Mouse (Mus musculus): ENCODE data around the gene Ruvbl1. TPM values are rescaled to one million over a fixed set of nuclear protein-coding genes. Genes with fewer than 3 reads are reported as not detected.
A peak's percentile ranks its signal among the peaks of the same experiment; 100 is the strongest.

Gene Ruvbl1
- polyA plus RNA-seq, 1 experiment from 2014 or later: 37.0 TPM

DNA sequence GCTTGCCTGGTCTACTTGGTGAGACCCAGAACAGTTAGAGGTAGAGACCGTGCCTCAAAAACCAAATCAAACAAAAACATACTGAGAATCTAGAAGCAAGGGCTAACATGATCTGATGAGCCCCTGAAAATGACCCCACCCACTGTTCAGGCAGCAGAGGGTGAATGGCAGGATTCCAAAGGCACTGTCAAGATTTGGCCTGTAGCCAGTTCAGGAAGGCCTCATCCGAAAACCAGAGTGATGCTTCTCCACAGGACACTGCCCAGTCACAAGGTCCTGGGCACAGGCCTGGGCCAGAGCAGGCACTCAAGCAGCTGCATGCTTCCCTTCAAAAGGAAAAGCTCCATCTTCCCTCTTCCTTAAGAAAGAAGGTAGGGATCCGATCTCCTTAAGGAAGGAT is 21.8 kb upstream of the Ruvbl1 start:
- Histone ChIP-seq H3K4me2 (ENCODE audit: low read depth, low read length) (no peak overlapping the region; the same call in 1 of the 2 replicates), H3K9me3 (ENCODE audit: low read length) (no peaks in the 10 kb centered on the region), H3K4me1 (ENCODE audit: insufficient read depth) (peaks cover 16% of the 10 kb centered on the region), H3K27me3 (ENCODE audit: insufficient read depth, low read length) (no peaks in the 10 kb centered on the region), H3K9ac (replicated peaks) (0 out of 2 replicates have a peak overlapping the region, but pooled peaks have one; percentile 21), H3K36me3 (replicated peaks; ENCODE audit: insufficient read depth, low read length) (no peaks in the 10 kb centered on the region), H3K4me3 (ENCODE audit: low read depth, low read length) (no peak overlapping the region), H3K27ac (ENCODE audit: low read depth) (peak overlapping the region; percentile 78)
- DNase-seq: peak; percentile 26
- 55% methylated on average over 3 of the region's 3 CpGs for WGBS (ENCODE audit: insufficient replicate concordance)
- ATAC-seq: no peak
- no peak for TF ChIP-seq EP300 (IDR thresholded peaks at IDR 0.05; ENCODE audit: low read depth)
- no peak for TF ChIP-seq CTCF (IDR thresholded peaks at IDR 0.05; ENCODE audit: low read depth)

DNA sequence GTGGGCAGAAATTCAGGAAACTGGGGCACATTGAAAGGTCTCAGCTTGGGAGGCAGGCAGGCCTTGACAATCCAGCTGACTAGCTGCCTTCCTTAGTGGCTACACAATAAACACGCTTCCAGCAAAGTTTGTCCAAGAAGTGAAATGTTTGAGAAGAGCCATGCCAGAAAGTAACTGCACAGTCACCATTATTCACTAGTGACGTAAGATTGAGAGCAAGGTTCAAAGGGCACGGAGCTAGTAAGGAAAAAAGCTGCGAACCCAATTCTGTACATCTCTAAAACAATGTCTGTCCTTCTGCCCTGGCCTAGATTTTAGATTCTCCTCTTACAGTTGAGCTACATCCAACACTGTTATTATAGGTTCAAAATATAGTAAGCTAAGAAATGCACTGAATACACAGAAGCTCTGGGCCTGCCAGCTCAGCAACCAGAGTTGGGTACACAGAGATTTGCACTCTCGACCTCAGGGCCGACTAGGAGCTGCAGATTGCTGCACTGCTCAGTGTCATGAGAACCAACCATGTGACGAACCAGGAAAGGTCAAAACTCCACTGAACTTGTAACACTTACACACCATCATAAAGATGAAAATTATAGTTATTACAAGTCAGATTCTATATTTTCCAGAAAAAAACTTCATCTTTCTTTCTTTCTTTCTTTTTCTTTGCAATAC is 21.0 kb upstream of the Ruvbl1 start:
- H3K9me3 ChIP-seq (ENCODE audit: low read length): no peaks in the 10 kb centered on the region
- H3K4me3 ChIP-seq (ENCODE audit: low read depth, low read length): no peak overlapping the region
- DNase-seq: no peak
- no peaks in the 10 kb centered on the region for H3K27me3 ChIP-seq (ENCODE audit: insufficient read depth, low read length)
- H3K4me2 ChIP-seq (ENCODE audit: low read depth, low read length): no peak overlapping the region
- H3K27ac ChIP-seq (ENCODE audit: low read depth): peak overlapping the region; percentile 78
- peaks cover 16% of the 10 kb centered on the region for H3K4me1 ChIP-seq (ENCODE audit: insufficient read depth)
- WGBS (ENCODE audit: insufficient replicate concordance): 62% methylated on average over 7 of the region's 7 CpGs
- TF ChIP-seq EP300 (IDR thresholded peaks at IDR 0.05; ENCODE audit: low read depth) (no peak), CTCF (IDR thresholded peaks at IDR 0.05; ENCODE audit: low read depth) (no peak)
- ATAC-seq: peak; percentile 73
- no peaks in the 10 kb centered on the region for H3K36me3 ChIP-seq (replicated peaks; ENCODE audit: insufficient read depth, low read length)
- 0 out of 2 replicates have a peak overlapping the region, but pooled peaks have one; percentile 21 for H3K9ac ChIP-seq (replicated peaks)

DNA sequence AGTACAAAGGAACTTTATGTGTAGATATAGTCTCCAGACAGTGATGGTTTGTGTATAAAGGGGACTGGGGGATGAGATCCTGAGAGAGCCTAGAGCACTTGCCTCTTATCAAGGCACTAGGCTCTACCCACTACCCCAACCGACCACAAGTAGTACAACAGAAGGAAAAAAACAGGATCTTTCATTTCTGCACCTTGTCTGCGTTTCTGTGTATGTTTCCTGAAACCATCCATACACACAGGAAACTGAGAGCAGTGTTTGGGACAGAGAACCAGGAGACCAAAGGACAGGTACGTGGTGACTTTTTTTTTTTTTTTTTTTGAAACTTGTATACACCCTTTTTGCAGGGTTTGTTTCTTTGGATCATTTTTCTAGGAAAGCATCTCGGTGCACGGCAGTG is 19.5 kb upstream of the Ruvbl1 start:
- peak overlapping the region; percentile 87 for H3K4me2 ChIP-seq (ENCODE audit: low read depth, low read length)
- under 1% methylated on average over 5 of the region's 5 CpGs for WGBS (ENCODE audit: insufficient replicate concordance)
- DNase-seq: no peak
- H3K4me1 ChIP-seq (ENCODE audit: insufficient read depth): peaks cover 16% of the 10 kb centered on the region
- H3K4me3 ChIP-seq (ENCODE audit: low read depth, low read length): peak overlapping the region; percentile 83
- peak overlapping the region; percentile 86 for H3K9ac ChIP-seq (replicated peaks)
- H3K27ac ChIP-seq (ENCODE audit: low read depth): no peak overlapping the region
- TF ChIP-seq CTCF (IDR thresholded peaks at IDR 0.05; ENCODE audit: low read depth) (no peak), EP300 (IDR thresholded peaks at IDR 0.05; ENCODE audit: low read depth) (no peak)
- no peaks in the 10 kb centered on the region for H3K36me3 ChIP-seq (replicated peaks; ENCODE audit: insufficient read depth, low read length)
- H3K9me3 ChIP-seq (ENCODE audit: low read length): no peaks in the 10 kb centered on the region
- no peak for ATAC-seq
- no peaks in the 10 kb centered on the region for H3K27me3 ChIP-seq (ENCODE audit: insufficient read depth, low read length)

DNA sequence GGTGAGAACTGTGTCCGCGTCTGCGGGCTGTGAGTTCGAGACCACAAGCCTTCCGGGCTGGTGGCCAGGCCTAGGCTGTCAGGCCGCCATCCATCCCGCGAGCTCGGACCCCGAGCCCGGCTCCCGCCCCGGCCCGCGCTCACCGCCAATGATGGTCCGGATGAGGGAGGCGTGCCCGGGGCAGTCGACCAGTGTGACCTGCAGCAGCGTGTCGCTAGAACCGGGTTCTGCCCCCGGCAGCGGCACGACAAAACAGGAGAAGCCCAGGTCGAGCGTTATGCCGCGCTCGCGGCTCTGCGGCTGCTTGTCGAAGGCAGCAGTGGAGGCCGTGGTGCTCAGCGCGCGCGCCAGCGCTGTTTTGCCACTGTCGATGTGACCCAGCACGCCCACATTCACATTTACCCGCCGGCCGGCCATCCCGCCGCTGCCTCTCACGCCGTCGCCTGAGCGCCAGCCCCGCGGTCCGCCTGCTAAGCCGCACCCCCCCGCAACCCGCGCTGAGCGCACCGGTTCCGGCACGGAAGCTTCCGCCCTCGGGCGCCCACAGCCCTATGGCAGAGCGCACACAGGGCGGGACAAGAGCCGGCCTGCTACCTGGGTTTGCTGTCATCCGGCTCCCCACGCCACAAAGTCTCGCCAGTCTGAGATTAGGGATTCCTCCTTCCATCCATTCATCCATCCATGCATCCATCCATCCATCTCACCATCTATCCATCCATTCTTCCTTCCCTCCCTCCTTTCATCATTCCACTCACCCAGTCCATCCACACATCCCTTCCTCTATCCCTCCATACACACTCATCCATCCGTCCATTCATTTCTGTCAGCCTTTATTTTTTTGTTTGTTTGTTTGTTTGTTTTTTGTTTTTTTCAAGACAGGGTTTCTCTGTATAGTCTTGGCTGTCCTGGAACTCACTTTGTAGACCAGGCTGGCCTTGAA is 18.9 kb upstream of the Ruvbl1 start, which contains the start of gene Eefsec:
TSS of gene Eefsec (minus strand) at position 477 of the 940 bp plus-strand sequence.
- Histone ChIP-seq H3K27ac (ENCODE audit: low read depth) (peak within 1 kb of the TSS; percentile 74), H3K4me3 (ENCODE audit: low read depth, low read length) (peak within 1 kb of the TSS; percentile 83), H3K4me1 (ENCODE audit: insufficient read depth) (peaks cover 16% of the 10 kb centered on the region), H3K27me3 (ENCODE audit: insufficient read depth, low read length) (no peaks in the 10 kb centered on the region), H3K9me3 (ENCODE audit: low read length) (no peaks in the 10 kb centered on the region), H3K36me3 (replicated peaks; ENCODE audit: insufficient read depth, low read length) (no peaks in the 10 kb centered on the region), H3K4me2 (ENCODE audit: low read depth, low read length) (peak within 1 kb of the TSS; percentile 87), H3K9ac (replicated peaks) (peak within 1 kb of the TSS; percentile 86)
- peak; percentile 90 for ATAC-seq
- no peak for TF ChIP-seq CTCF (IDR thresholded peaks at IDR 0.05; ENCODE audit: low read depth)
- no peak for TF ChIP-seq EP300 (IDR thresholded peaks at IDR 0.05; ENCODE audit: low read depth)
- DNase-seq: peak; percentile 88
- under 1% methylated on average over 71 of the region's 72 CpGs for WGBS (ENCODE audit: insufficient replicate concordance)

DNA sequence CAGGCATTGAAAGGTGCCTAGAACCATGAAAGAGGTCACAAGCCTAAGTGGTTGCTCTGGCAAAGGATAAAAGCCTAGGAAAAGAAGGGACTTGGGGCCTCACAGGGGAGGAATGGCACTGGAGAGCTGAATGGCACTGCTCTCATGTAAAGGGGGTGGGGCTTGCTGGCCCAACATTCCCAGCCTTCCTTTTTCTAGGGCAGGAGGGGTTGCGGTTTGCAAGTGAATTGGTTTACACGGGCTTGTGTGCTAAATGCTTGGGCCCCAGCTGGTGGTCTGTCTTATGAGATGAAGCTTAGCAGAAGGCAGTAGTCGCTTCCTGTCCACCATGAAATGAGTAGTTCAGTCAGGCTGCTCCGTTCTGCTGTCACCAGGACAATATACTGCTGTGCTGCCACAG is 17.8 kb upstream of the Ruvbl1 start:
- no peaks in the 10 kb centered on the region for H3K36me3 ChIP-seq (replicated peaks; ENCODE audit: insufficient read depth, low read length)

DNA sequence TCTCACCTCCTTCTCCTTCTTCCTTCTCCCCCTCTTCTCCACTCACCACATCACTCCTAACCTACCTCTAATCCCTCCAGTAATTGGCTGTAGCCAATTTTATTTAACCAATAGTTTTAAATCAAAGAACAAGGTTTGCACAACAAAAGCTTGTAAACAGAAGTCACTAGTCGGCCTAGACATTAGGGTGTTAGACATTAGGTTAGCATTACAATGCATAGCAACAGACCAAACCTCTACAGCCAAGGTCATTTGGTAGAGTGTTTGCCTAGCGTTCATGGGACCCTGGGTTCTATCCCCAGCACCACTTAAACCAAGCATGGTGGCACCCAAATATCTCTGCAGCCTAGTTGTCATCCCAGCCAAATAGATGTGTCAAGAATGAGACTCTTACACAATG is 10.7 kb upstream of the Ruvbl1 start:
- ATAC-seq: no peak
- TF ChIP-seq CTCF (IDR thresholded peaks at IDR 0.05; ENCODE audit: low read depth): no peak
- TF ChIP-seq EP300 (IDR thresholded peaks at IDR 0.05; ENCODE audit: low read depth): no peak
- H3K9me3 ChIP-seq (ENCODE audit: low read length): no peaks in the 10 kb centered on the region
- H3K4me2 ChIP-seq (ENCODE audit: low read depth, low read length): no peak overlapping the region
- no peaks in the 10 kb centered on the region for H3K27me3 ChIP-seq (ENCODE audit: insufficient read depth, low read length)
- no peak for DNase-seq
- H3K4me3 ChIP-seq (ENCODE audit: low read depth, low read length): no peak overlapping the region
- no peak overlapping the region for H3K27ac ChIP-seq (ENCODE audit: low read depth)
- H3K4me1 ChIP-seq (ENCODE audit: insufficient read depth): no peaks in the 10 kb centered on the region
- 66% methylated on average over 2 of the region's 2 CpGs for WGBS (ENCODE audit: insufficient replicate concordance)
- no peak overlapping the region for H3K9ac ChIP-seq (replicated peaks)
- no peaks in the 10 kb centered on the region for H3K36me3 ChIP-seq (replicated peaks; ENCODE audit: insufficient read depth, low read length)

More for the DNA sequence above, 17.8 kb upstream of the Ruvbl1 start:
- Histone ChIP-seq H3K4me3 (ENCODE audit: low read depth, low read length) (no peak overlapping the region), H3K27me3 (ENCODE audit: insufficient read depth, low read length) (no peaks in the 10 kb centered on the region), H3K4me1 (ENCODE audit: insufficient read depth) (peaks cover 16% of the 10 kb centered on the region), H3K27ac (ENCODE audit: low read depth) (no peak overlapping the region), H3K4me2 (ENCODE audit: low read depth, low read length) (no peak overlapping the region), H3K9ac (replicated peaks) (no peak overlapping the region), H3K9me3 (ENCODE audit: low read length) (no peaks in the 10 kb centered on the region)
- no peak for ATAC-seq
- no peak for TF ChIP-seq CTCF (IDR thresholded peaks at IDR 0.05; ENCODE audit: low read depth)
- no peak for TF ChIP-seq EP300 (IDR thresholded peaks at IDR 0.05; ENCODE audit: low read depth)
- WGBS (ENCODE audit: insufficient replicate concordance): 61% methylated on average over 4 of the region's 4 CpGs
- no peak for DNase-seq

Data from liver, postnatal 0 days (tissue).